Mouse (Mus musculus): ENCODE data around the gene Gm26558.

Gm26558 gene

DNA sequence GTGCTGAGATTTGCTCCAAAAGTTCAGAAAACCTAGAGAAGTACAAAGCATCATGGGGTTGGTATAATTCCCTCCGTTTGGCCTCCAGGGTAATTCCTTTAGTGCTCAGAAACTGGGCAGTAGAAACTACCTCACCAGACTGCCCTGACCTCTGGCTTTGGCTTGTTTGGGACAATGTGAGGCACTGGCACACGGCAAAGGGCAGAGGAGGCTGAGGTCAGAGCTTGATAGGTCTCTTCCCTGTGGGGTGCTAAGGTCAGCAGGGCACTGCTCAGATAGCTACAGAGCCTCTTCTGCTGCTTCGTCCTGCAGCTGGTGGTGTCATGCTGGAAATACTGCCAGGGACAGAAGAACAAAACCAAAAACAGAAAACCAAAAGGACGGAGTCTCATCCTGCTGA, 14.2 kb downstream of the Gm26558 start:
- no peak for DNase-seq

GRCm38 (mm10) chr2:70645266-70645780, 16.6 kb downstream of the Gm26558 start:
- DNase-seq = no peak

DNA sequence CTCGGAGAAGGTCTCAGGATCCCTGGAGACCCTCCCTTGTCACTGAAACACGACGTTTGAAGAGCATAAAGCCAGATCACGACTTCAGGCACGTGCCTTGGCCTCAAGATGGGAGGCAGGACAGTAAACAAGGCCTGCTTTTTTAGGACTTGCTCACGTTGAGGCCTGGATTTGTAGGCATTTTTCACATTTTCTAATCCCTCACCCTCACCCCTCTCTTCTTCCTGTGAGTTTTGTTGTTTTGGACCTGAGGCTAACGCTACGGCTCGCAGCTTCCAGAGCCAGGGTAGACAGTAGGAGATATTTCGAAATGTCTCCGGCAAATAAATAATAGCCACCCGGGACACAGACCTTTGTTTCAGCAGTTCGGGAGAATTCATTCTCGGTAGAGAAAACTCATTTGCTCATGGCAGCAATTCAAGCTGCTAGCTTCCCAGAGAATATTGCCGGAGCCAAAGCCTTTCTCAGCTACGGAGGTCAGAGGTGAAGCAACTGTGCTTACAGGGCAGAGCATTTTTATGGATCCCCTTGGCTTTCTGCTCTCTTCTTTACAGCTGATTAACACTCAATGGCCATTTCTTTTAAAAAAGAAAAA, 18.8 kb downstream of the Gm26558 start:
- no peak for DNase-seq

DNA sequence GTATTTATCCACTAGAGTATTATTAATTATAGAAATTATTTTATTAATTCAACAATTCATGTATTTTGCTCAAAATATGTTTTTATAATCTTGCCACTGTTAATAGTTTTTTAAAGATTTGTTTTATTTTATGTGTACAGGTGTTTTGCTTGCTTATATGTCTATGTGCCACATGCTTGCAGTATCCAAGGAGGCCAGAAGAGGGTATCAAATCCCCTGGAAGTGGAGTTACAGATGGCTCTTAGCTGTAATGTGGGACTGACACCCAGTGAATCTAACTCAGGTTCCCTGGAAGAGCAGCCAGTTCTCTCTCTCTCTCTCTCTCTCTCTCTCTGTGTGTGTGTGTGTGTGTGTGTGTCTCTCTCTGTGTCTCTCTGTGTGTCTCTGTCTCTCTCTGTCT, 20.9 kb downstream of the Gm26558 start:
- DNase-seq = no peak

- no peak for DNase-seq
These were observed 27.7 kb downstream of the Gm26558 start for GRCm38 (mm10) chr2:70634028-70634690.

DNA sequence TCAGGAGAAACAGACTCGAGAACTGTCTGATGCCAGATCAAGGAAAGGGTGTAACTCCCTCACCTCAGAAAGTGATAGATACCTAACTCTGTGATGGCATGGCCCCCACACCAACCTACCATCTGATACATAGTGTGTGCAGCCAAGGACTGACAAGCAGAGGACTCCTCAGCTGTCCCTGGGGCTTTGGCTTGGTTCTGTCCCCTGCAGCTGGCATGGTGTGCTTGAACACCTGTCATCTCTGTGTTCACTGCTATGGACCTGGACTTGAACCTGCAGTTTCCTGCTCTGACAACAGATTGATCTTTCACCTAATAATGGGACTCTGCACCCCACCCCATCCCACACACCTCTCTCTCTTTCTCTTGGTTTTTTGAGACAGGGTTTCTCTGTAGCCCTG, 29.5 kb downstream of the Gm26558 start:
- no peak for DNase-seq

- DNase-seq = no peak
These were observed 30.6 kb downstream of the Gm26558 start for GRCm38 (mm10) chr2:70631321-70631720.

GRCm38 (mm10) chr2:70629921-70630320, 32.0 kb downstream of the Gm26558 start:
- no peak for DNase-seq

DNA sequence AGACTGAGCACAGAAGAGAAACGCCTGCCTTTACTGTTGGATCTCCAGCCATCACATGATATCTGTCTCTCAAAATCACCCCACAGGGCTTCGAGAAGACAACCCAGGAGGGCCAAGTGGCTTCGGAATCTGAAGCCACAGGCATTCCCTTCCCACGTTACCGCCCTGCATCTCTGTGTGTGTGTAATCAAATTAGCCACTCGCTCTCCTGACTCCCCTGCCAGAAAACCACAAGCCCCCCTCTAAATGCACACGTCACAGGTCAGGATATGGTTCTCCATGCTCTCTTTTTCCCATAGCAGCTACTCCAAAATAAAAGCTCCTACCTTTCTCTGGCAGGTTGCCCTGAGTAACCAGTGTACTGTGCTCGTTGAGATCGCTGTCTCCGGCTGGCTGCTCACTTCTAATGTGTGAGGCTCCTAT, 32.6 kb downstream of the Gm26558 start:
- DNase-seq = no peak

GRCm38 (mm10) chr2:70628397-70628796, 33.5 kb downstream of the Gm26558 start:
- no peak for DNase-seq

DNA sequence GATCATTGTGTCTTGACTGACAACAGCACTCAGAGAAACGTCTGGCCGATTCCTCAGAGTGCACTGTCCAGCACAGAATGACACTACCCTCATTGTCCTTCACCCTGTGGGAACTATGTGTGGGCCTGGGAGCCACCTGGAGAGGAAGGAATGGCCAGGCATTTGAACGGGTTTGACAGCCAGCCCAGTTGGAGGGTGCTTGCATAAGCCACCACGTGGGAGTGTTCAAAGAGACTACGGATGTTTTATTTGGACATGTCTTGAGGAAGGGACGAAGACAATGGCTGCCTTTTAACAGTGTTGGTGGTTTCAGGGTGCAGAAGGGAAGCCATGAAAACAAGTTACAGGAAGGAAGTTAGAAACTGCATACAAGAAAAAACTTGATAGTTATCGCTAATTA, 36.1 kb downstream of the Gm26558 start:
- no peak for DNase-seq

DNA sequence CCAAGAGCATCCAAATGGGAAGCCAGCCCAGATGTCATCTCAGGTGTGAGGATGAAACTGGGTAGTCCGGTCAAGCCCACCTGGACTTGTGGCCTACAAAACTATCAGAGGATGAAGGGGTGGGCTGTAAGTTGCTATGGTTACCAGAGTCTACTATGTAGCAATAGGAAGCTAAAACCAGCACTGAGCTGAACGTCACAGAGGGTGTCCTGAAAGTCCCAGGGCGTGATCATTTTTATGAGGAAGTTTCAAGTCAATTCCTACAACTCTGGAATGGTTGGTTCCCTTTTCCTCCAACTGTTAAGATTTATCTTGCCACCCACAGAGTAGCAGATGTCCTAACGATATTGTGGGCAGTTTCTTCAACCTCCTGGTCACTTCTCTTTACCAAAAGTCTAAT, 39.7 kb downstream of the Gm26558 start:
- DNase-seq = no peak

DNA sequence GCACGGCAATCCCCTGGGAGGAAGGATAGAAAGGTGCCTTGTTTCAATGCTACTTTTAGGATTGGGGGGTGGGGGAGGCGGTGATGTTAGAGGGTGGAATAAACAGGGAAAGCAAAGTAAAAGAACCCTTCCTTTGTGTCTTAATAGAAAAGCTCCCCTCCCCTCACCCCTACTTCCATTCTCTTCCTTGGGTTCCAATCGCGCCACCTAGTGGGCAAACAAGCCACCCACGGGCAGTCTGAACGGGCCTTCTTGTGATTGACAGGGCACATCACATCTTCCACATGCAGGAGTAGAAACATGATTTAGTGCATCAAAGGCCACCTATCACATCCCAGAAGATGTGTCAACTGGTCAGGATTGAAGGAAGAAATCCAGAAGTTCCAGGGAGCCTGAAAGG, 41.7 kb downstream of the Gm26558 start:
- DNase-seq = peak; percentile 47

DNA sequence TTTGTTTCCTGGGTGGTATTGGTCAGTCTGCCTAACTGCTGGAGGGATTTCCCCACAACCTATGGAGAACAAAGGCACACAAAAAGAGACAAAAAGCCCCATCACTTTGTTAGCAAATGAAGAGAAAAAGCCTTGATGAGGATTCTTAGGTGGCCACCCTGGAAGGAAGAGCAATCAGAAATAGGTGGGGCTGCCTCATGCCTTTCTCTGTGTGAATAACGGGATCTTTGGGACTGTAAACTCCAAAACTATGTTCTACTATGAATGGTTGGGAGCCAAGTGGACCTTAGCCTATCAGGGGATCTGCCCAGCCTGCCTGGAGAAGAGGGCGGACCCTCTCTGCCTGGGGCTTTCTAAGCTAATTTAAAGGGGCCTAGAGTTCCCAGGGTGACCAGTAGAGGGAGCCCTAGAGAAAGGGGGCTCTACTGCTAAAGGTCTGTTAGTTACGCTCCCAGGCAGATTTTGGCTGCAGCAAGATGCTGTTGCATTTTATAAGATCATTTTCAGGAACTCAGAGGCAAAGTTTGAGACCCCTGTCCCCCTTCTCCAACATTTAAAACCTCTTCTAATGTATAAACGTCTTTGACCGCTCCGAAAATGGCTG, 42.6 kb downstream of the Gm26558 start:
- no peak for DNase-seq

- no peak for DNase-seq
These were observed 45.3 kb downstream of the Gm26558 start for GRCm38 (mm10) chr2:70616617-70617016.

GRCm38 (mm10) chr2:70616076-70616475, 45.8 kb downstream of the Gm26558 start:
- no peak for DNase-seq

- no peak for DNase-seq
These were observed 47.1 kb downstream of the Gm26558 start for GRCm38 (mm10) chr2:70614745-70615351.
